Mouse (Mus musculus): ENCODE results near the gene Wdr62.

DNA sequence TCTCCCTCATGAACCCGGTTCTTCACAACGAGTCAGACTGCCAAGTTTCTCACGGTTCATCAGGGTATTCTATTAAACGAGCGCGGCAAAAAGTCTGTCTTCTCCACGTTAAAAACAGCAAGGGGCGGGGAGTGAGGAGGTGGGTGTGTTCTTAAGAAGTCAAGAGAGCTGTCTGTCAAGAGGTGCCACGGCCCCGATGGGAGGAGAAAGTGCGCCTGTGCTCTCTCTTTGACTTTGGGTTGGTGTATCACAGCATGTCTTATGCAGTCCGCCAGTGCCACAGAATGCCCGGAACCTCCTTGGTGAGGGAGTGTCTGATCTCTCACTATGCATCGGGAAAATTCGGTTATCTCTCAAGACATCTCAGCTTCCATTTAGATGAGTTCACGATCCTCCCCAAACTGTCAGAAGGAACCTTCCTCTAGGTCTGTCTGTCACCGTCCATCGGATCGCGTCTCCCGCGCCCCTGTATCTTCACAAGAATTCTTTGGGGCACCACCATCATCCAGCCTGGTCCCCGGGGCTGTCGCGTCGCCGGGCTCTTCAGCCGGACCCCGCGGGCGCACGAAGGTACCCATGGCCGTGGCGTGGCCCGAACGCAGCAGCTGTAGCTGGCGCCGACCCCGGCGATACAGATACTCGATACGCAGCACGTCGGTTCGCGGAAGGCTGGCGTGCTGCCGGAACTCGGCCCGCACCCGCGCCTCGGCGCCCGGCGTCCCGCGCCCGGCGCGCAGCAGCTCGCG, 41.5 kb upstream of the Wdr62 start, which contains the start of gene E130208F15Rik:
- TF ChIP-seq CTCF (IDR thresholded peaks at IDR 0.05; ENCODE audit: control insufficient read depth, insufficient read depth, insufficient read length) = no peak
- no peak for TF ChIP-seq FOSL1 (IDR thresholded peaks at IDR 0.05; ENCODE audit: insufficient read depth, low read length, poor library complexity, severe bottlenecking)
- no peak for TF ChIP-seq MYOG (IDR thresholded peaks at IDR 0.05; ENCODE audit: control insufficient read depth, extremely low read depth, insufficient read length)
- no peak for TF ChIP-seq CEBPB (IDR thresholded peaks at IDR 0.05; ENCODE audit: low read depth)
- TF ChIP-seq USF1 (IDR thresholded peaks at IDR 0.05; ENCODE audit: low read depth) = no peak
- no peak for TF ChIP-seq MAX (IDR thresholded peaks at IDR 0.05)

Measured in C2C12 (cell line).